Mouse (Mus musculus) stomach, postnatal 0 days (tissue): Measurements from ENCODE around the gene Ppt2. TPM values are rescaled to one million over a fixed set of nuclear protein-coding genes. Genes with fewer than 3 reads are reported as not detected.

Source experiments
- ATAC-seq: fragments of 200-750 bp; cut with Nextera tagmentation; 2 replicates; pipeline ENCODE4 v1.8.0; 2017; ENCODE audit not compliant: low FRiP score, low TSS enrichment
- DNase-seq: peaks from one replicate; pipeline ENCODE4 v3.0.0-alpha.2; 2016; ENCODE audit warnings: low spot score
- H3K27ac ChIP-seq: fragments of 300-500 bp; sonication (generic); replicated peaks from 2 replicates; pipeline ENCODE4 v1.5.1; 2014; ENCODE audit warnings: mild to moderate bottlenecking, control low read depth
- H3K27me3 ChIP-seq: fragments of 300-500 bp; sonication (generic); 2 replicates; pipeline ENCODE4 v1.6.1; 2014; ENCODE audit warnings: low read length; ENCODE audit not compliant: control insufficient read depth, insufficient read depth
- H3K36me3 ChIP-seq: fragments of 300-500 bp; sonication (generic); 2 replicates; pipeline ENCODE4 v1.6.1; 2014; ENCODE audit warnings: low read length, mixed read lengths; ENCODE audit not compliant: control insufficient read depth, insufficient read depth
- H3K4me1 ChIP-seq: fragments of 300-500 bp; sonication (generic); replicated peaks from 2 replicates; pipeline ENCODE4 v1.6.1; 2014; ENCODE audit warnings: antibody characterized with exemption; ENCODE audit not compliant: control insufficient read depth, insufficient read depth
- H3K4me2 ChIP-seq: fragments of 300-500 bp; sonication (generic); replicated peaks from 2 replicates; pipeline ENCODE4 v1.6.1; 2014; ENCODE audit warnings: low read depth, mild to moderate bottlenecking, control low read depth, moderate library complexity
- H3K4me3 ChIP-seq: fragments of 300-500 bp; sonication (generic); 2 replicates; pipeline ENCODE4 v1.5.1; 2014; ENCODE audit warnings: low read depth, low read length, control low read depth
- H3K9ac ChIP-seq: fragments of 300-500 bp; sonication (generic); 2 replicates; pipeline ENCODE4 v1.6.1; 2014; ENCODE audit warnings: mild to moderate bottlenecking, low read length, control low read depth, mixed read lengths
- H3K9me3 ChIP-seq: fragments of 300-500 bp; sonication (generic); 2 replicates; pipeline ENCODE4 v1.6.1; 2016; ENCODE audit warnings: low read length; ENCODE audit not compliant: control insufficient read depth
- CTCF ChIP-seq: IDR thresholded peaks from 2 replicates; pipeline ENCODE4 v1.5.1; 2016; ENCODE audit warnings: antibody characterized with exemption, low read depth, mild to moderate bottlenecking, moderate library complexity
- EP300 ChIP-seq: optimal IDR thresholded peaks from 2 replicates; pipeline ENCODE3; 2016; ENCODE audit warnings: antibody characterized with exemption
- WGBS: fragments of 180-500 bp; shearing (Covaris S2); extraction: QIAGEN DNeasy Blood & Tissue Kit; methylation state at CpG from one replicate; pipeline ENCODE4 v1.1.7; 2014; 5-methylcytosine and 5-hydroxymethylcytosine counted together
- polyA plus RNA-seq: library from polyadenylated mRNA; unstranded; fragments of >200 nt; fragmentation: Nextera tagmentation; extraction: Ambion mirVana; gene quantifications from 2 replicates; pipeline ENCODE4 v1.2.1, GENCODE M21; 2015

The Ppt2 gene
- polyA plus RNA-seq, 1 experiment from 2014 or later = 16.5 TPM

DNA sequence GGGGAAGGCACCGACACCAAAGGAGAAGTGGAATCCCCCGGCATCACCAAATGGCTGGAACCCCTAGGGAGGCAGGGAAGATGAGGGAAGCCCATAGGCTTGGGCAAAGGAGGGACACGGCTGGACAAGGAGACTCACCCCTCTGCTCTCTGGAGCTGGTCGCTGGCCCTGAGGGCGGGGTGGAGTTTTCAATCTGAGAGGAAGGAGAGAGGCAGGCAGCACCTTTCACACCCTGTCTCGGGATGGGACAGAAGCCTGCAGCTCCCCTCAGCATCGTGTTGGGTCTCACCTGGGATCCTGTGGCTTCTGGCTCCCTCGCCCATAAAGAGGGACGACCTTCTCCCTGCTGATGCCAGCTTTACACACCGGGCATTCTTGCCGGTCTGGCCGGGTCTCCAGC is 26.5 kb downstream of the Ppt2 start:
- TF ChIP-seq CTCF (no peak), EP300 (no peak)
- DNase-seq = no peak
- Histone ChIP-seq H3K36me3 (peaks cover 8% of the 10 kb centered on the region), H3K9me3 (no peaks in the 10 kb centered on the region), H3K27me3 (no peaks in the 10 kb centered on the region), H3K4me3 (no peak overlapping the region), H3K9ac (no peak overlapping the region), H3K4me2 (no peak overlapping the region), H3K27ac (no peak overlapping the region), H3K4me1 (0 out of 2 replicates have a peak, but pooled peaks cover 3% of the 10 kb centered on the region)
- no peak for ATAC-seq
- 75% methylated on average over 12 of the region's 12 CpGs for WGBS

DNA sequence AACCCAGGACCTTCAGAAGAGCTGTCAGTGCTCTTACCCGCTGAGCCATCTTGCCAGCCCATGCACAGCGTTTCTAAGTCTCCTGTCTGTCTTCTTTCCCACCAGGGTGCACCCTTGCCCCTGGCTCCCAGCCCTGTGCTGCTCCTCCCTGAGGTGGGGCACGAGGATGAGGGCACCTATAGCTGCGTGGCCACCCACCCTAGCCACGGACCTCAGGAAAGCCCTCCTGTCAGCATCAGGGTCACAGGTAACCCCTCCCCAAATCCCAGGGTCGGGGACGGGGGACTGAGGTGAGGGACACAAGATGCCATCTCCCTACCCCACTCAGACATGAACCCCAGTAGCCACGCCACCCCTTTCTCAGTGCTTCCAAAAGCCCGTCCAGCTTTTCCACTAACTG is 28.4 kb downstream of the Ppt2 start:
- Histone ChIP-seq H3K4me3 (no peak overlapping the region), H3K9ac (no peak overlapping the region), H3K27ac (no peak overlapping the region), H3K36me3 (peaks cover 12% of the 10 kb centered on the region), H3K4me2 (no peak overlapping the region), H3K27me3 (no peaks in the 10 kb centered on the region), H3K4me1 (no peaks in the 10 kb centered on the region), H3K9me3 (no peaks in the 10 kb centered on the region)
- no peak for DNase-seq
- ATAC-seq = no peak
- TF ChIP-seq EP300 (no peak), CTCF (no peak)
- 67% methylated on average over 9 of the region's 9 CpGs for WGBS

DNA sequence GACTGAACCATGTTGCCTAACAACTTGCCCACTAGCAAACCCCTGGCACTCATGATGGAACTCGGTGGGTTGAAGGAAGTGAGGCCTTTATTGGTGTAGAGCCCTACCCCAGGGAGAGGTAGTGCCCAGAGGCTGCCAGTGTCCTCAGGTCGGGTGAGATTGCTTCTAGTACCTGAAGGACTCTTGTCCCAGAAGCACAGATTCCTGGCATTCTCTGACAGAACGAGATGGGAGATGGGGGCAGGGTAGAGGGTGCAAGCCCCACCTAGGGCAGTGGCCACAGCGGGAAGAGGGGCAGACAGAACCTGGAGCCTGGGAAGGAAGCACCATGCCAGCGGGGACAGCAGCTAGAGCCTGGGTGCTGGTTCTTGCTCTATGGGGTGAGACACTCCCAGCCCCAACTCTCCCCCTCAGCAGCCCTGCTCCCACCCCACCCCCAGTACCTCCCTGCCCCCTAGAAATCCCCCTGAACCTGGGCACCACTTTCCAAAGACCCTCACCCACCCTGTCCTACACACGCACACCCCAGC is 30.7 kb downstream of the Ppt2 start, which contains the start of gene Ager:
Gene Ager, plus strand, starts transcription at position 297 of the 530 bp plus-strand sequence.
- Histone ChIP-seq H3K9ac (peak within 1 kb of the TSS; percentile 31; the same call in 1 of the 2 replicates), H3K9me3 (no peaks in the 10 kb centered on the region), H3K4me2 (no peak within 1 kb of the TSS; the same call in 1 of the 2 replicates), H3K4me1 (no peaks in the 10 kb centered on the region; the same call in 1 of the 2 replicates), H3K27me3 (no peaks in the 10 kb centered on the region), H3K27ac (no peak within 1 kb of the TSS; the same call in 1 of the 2 replicates), H3K36me3 (peaks cover 15% of the 10 kb centered on the region), H3K4me3 (no peak within 1 kb of the TSS)
- TF ChIP-seq EP300 = no peak
- 5% methylated on average over 5 of the region's 6 CpGs for WGBS
- no peak for ATAC-seq
- DNase-seq = no peak

DNA sequence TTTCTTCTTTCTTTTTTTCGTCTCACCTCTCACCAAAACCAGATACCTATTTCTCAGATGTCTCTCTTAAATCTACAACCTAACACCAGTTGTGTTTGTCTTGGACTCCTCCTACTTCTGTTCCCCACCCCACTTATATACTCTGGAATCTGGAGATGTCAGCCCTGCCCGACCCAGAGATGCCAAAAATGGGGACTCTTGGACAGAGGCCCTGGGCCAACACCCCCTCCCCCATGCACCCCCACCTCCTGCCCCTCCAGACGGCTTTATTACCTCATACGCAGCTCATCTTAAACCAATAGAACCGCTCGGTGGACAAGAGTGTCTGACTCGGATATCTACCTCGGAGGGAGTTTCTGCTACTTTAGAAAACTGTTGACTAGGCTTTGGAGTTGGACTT is 32.2 kb downstream of the Ppt2 start:
- H3K4me2 ChIP-seq = no peak overlapping the region
- ATAC-seq (no peak), DNase-seq (no peak)
- no peak overlapping the region for H3K4me3 ChIP-seq
- H3K27me3 ChIP-seq = no peaks in the 10 kb centered on the region
- H3K9me3 ChIP-seq = no peaks in the 10 kb centered on the region
- no peak overlapping the region for H3K27ac ChIP-seq
- no peak overlapping the region for H3K9ac ChIP-seq
- H3K4me1 ChIP-seq = peaks cover 2% of the 10 kb centered on the region
- H3K36me3 ChIP-seq = peaks cover 15% of the 10 kb centered on the region
- 52% methylated on average over 8 of the region's 8 CpGs for WGBS
- TF ChIP-seq EP300 (no peak), CTCF (no peak)

DNA sequence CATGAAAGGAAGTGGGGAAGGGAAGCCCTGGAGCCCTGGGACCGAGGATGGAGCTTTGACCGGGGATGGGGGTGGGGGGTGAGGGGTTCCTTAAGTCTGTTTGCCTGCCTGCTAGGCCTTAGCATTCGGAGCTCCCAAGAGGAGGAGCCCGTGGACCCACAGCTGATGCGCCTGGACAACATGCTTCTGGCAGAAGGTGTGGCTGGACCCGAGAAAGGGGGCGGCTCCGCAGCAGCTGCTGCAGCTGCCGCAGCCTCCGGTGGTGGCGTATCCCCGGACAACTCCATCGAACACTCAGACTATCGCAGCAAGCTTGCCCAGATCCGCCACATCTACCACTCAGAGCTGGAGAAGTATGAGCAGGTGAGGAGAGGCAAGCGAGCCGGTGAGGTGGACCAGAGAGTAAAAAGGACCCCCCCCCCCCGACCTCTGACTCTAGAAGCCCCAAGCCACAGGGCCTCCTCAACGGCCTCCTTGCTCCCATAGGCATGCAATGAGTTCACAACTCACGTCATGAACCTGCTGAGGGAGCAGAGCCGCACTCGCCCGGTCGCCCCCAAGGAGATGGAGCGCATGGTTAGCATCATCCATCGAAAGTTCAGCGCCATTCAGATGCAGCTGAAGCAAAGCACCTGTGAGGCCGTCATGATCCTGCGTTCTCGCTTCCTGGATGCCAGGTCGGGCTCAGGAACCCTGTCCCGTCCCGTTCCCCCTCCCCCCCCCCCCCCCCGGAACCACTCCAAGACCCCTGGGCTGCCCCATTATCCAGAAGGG is 34.4 kb downstream of the Ppt2 start:
- 39% methylated on average over 33 of the region's 34 CpGs for WGBS
- Histone ChIP-seq H3K4me1 (peaks cover 4% of the 10 kb centered on the region), H3K27ac (peak overlapping the region; percentile 97), H3K4me2 (peak overlapping the region; percentile 89), H3K4me3 (peak overlapping the region; percentile 85), H3K9me3 (no peaks in the 10 kb centered on the region), H3K9ac (peak overlapping the region; percentile 95), H3K36me3 (peaks cover 8% of the 10 kb centered on the region), H3K27me3 (no peaks in the 10 kb centered on the region)
- DNase-seq = peak; percentile 64
- TF ChIP-seq EP300 (no peak), CTCF (peak; percentile 36; the same call in 1 of the 2 replicates)
- no peak for ATAC-seq
